Mouse (Mus musculus): ENCODE data around the gene Olfr38.

Olfr38 gene

DNA sequence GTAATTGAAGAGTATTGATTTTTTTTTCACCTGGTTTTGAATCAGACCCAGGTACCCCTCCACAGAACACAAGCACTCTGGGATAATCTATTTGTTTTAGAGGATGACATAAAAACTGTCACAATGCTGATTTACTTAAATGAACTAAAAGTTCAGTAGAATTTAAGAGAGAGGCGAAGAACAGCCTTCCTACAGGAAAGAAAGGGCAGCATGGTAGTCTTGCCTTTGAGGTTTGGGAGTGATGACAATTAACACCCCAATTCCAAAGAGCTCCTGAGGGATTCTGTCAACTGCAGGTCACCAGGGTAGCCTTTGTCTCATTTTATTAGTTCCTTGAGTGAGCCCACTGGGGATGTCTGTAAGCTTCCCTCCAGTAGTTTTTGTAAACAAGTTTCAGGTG, at the start of gene Olfr38:
Olfr38 (plus strand) TSS at position 301 of the 400 bp plus-strand sequence.
- no peak for DNase-seq (ENCODE audit: low spot score)

DNA sequence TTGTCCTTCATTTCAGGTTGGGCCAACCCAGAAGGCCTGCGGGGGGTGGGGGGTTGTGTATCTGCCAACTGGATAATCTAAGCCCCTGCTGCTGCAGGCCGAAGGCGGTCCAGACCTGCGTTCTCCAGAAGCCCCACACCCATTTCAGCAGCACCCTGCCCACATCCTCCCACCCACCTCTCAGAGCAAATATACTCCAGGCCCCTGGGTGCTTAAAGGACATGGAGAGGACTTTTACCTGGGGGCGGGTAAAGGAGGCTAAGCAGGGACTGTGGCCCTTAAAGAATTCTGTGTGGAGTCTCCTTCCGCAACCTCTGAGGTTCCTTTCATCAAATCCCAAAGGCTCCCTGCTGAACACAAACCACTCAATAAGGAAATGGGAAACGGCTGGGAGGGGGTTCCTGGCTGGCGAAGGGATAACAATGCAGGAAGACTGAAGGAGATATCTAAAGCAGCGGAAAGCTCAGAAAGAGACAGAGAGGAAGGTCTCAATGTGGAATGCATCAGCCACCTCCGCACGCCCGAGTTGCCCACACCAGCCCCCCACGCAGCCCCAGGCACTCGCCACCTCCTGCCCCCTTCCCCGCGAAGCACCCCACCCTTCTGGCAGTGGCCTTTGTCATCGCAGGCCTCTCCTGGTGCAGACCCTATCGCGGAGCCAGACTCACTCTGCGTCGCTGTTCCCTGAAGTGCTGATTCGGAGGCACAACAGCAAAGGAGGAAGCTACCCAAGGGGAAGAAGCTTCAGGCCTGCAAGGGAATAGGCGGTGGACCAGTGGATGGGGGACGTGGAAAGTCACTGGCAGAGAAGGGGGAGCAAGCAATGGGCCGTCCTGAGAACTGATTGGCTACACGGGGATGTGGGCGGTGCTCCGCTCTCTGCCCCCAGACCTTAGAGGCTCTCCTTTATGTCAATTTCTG, 46.7 kb upstream of the Olfr38 start, which contains the start of gene Tcaf1:
Tcaf1 (minus strand) TSS at position 798 of the 921 bp plus-strand sequence.
- DNase-seq (ENCODE audit: low spot score) = peak; percentile 91

DNA sequence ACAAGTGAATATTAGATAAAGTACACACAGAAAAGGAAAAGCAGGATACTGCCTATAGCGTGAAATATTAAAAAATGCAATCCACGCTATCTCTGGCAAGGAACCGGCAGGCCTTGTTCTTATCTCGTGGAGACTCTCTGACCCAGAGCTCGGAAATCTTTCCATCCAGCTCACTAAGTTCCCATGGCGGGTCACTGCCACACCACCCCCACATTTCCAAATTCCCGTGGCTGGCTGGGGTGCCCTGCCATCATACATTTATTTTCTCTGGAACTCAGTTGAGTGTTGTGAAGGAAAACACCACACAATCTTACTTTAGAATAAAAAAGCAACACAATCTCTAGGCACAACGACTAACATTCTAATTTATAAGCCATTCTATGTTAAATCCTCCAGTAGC, 41.5 kb upstream of the Olfr38 start:
- no peak for DNase-seq (ENCODE audit: low spot score)

DNA sequence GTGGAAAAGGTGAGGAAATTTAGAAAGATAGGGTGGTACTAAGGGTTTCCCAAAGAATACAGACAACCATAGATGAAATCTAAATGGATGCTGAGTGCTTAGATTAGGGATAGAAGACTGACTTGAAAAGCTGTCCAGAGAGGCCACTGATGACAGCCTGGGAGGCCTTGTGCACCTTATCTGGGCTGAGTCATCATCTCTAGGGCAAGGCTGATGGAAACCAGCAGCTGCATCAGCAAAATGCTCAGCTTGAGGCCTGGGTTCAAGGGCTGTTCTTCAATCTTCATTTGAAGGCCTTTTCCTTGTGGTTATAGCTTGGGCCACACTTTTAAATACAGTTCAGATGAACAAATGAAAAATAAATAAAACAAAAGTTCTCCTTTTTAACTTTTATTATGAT, 38.2 kb upstream of the Olfr38 start:
- DNase-seq (ENCODE audit: low spot score) = no peak

DNA sequence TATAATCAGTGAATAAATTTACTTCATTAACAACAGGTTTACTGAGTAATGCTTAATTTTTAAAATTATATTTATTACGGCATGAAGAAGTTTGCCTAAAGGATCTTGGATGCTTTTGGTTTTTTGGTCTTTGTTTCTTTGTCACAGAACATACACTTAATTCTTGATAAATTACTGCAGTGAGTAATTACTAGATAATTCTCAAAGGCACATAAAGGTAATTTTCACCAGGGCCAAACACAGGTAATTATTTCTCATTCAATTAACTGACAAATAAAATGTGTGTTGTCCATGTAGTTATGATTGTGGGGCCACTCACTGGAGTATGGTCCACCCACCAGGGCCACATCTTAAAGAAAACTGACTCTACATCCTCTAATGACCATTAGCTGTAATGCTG, 17.1 kb upstream of the Olfr38 start, which contains the start of gene Olfr453:
Olfr453 (plus strand) TSS at position 301 of the 400 bp plus-strand sequence.
- DNase-seq (ENCODE audit: low spot score) = no peak

DNA sequence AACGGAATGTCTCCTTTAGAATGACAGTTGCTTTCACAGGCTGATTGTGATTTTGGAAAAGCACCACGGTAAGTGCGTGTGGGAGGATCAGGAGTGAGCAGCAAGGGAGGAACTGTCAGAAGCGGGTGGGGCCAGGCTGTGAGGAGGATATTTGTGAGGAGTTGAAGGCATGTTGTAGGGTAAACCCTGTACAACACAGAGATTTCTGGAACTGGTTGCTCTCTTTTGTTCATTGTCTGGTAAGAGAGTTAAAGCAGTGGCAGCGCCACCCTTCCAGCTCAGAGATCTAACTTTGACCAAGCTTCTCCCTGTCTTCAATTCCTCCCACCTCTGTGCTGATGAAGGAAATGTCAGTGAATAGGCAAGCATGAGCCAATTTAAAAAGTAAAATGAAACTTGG, 13.9 kb upstream of the Olfr38 start:
- no peak for DNase-seq (ENCODE audit: low spot score)

DNA sequence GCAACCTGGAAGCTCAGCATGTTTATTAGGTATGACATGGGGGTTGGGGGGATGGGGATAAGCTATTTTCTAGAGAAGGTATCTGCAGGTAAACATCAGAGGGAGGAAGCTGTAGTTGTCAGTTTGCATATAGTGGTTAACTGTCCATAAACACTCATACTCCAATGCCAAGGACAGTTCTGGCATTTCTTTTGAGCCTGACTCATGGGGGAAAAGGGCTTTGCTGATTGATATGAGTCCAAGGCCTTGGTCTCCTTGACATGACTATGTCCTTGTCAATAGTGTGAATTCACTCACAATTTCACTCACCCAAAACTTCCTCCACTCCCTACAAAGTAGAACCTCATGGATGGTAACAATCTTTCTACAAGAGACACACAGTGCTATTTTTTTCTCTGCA, 8.4 kb upstream of the Olfr38 start:
- no peak for DNase-seq (ENCODE audit: low spot score)

DNA sequence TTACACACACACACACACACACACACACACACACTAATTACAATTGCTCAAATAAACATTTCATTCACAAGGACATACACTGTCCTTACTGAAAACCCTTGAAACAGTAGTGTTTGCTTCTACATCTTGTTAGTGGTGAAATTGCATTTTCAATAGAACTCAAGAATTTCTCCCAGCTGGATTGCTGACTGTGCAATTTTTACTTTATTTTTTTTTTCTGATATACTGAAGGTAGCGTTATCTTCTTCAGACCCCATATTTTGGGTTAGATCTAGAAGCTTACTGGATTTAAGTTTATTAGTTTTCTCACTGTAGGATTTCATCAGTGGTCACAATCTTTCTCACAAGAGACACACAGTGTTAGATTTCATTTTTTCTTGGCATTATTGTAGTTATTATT, 20.9 kb downstream of the Olfr38 start:
- DNase-seq (ENCODE audit: low spot score) = no peak

DNA sequence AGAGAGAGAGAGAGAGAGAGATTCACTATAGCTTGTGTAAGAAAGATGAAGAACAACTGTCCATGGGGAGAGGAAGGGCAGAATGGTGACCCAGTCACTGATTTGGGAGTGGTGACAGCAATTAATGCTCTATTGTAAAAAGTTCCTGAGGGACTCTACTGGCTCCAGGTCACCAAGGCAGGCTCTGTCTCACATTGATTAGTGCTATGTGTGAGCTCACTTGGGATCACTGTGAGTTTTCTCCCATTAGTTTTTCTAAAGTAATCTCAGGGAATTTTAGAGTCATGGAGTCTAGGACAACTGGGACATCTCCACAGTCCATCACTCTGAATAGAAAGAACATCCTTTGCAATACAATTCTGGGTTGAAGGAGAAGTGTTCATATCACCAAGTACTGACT, 28.6 kb downstream of the Olfr38 start, which contains the start of gene Olfr452:
Olfr452 (plus strand) TSS at position 301 of the 400 bp plus-strand sequence.
- DNase-seq (ENCODE audit: low spot score) = no peak

DNA sequence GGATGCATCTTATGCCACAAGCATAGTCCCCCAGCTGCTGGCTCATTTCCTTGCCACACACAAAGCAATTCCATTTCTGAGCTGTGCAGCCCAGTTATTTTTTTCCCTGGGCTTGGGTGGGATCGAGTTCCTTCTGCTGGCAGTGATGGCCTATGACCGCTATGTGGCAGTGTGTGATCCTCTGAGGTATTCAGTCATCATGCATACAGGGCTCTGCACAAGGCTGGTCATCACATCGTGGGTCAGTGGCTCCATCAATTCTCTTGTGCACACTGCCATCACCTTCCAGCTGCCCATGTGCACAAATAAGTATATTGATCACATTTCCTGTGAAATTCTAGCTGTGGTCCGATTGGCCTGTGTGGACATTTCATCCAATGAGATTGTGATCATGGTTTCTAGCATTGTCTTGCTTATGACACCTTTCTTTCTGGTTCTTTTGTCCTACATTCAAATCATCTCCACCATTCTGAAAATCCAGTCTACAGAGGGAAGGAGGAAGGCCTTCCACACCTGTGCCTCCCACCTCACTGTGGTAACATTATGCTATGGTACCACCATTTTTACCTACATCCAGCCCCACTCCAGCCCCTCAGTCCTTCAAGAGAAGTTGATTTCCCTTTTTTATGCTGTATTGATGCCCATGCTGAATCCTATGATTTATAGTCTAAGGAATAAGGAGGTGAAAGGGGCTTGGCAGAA, 34.2 kb downstream of the Olfr38 start:
- DNase-seq (ENCODE audit: low spot score) = no peak

DNA sequence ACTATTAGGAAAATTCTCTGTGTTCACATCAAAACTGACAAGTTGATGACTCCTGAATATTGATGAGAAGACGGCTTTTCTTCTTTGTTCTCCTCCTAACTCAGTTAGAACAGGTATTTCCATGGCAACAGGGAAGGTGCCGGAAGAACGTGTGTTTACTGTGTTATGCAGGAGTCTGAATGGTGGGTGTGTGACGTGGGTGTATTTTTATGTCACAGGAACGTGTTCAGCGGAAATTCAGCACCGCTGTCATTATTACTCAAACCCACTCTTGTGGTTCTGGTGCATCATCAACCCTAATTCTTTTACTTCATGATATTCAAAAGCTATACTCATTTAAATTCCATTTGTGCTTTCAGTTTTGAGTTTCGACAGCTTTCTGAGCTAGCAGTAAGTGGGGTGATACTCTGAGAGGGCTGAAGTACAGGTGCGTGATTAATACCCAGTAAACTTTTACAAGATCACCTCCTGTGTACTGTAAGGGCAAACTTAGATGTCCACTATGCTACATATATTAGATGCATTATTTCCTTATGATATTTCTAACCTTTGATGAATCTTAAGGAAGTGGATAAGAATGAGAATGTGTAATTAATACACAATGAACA, 34.8 kb downstream of the Olfr38 start:
- DNase-seq (ENCODE audit: low spot score) = no peak

DNA sequence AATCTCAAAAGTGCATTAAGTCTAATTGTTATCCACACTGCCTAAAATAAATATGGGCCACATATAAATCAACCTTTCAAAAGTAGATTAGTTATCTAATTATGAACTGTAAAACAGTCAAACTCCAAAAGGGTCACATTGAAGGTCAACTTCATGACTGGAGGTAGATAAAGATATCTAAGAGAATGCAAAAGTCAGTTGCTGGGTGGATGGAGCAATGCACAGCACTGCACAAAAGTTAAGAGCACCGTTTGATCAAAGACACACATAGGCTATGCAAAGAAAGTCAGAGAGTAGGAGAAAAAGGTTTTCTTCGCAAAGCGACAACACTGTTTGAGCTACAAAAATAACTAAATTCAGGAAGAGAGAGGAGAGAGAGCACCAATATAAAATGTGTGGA, 38.8 kb downstream of the Olfr38 start:
- no peak for DNase-seq (ENCODE audit: low spot score)

DNA sequence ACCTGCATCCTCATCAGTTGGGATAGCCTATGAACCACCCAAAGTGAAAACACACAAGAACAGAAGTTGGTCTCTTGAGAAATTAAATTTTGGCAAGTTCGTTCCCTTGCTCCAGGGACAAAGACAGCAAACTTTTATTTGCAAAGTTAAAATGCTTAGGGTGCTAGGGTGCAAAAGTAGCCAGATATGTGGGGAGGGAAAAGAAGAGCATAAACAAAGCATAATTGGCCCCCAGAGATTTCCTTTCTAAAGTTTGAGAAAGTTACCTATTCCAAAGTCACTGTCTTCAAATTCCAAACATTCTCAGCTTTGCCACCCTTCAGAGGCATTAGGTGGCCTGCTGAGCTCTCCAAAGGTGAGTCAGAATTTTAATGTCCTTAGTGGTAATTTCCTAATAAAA, 55.4 kb downstream of the Olfr38 start, which contains the start of gene Olfr450:
Olfr450 (plus strand) TSS at position 301 of the 400 bp plus-strand sequence.
- DNase-seq (ENCODE audit: low spot score) = no peak

Measured in embryo, embryonic 10 days (tissue).